In genomic region chr4:127543276-127543675, GRCm38 (mm10) we compare ENCODE assay signal across 23 mouse cellular contexts.
DNase-seq lines count a peak whose midpoint lies in the region; ATAC-seq lines count a peak whose summit lies in the region.
"Had no signal": no experiment of that assay in that cellular context is flagged by ENCODE, and none has a peak within 500 bp of the region (broad histone marks: within the 10 kb centered on the region; RNA-seq: fewer than 3 reads in every experiment).

No protein-coding gene starts in this region.

- no peak overlapping the region for H3K4me2 ChIP-seq in intestine, embryonic 16.5 days (ENCODE audit: low read depth, low read length)
- H3K4me2 ChIP-seq: hindbrain, embryonic 14.5 days; intestine, embryonic 15.5 days; kidney, embryonic 15.5 days; limb, embryonic 15.5 days; liver, embryonic 15.5 days had no signal

- H3K9me3 ChIP-seq in intestine, embryonic 16.5 days (ENCODE audit: control insufficient read depth, low read length) = no peaks in the 10 kb centered on the region
- H3K9me3 ChIP-seq: intestine, embryonic 15.5 days; kidney, embryonic 15.5 days; limb, embryonic 15.5 days; liver, embryonic 15.5 days had no signal

- no peak for DNase-seq in frontal cortex, postnatal 14 days (ENCODE audit: low spot score in 2 of 2)
- DNase-seq in brain, adult 2 months (ENCODE audit: low read depth, low spot score) = peak; percentile 85
- peak; percentile 71 for DNase-seq in layer of hippocampus, adult 9-11 months
- peak; percentile 30 to 55 for DNase-seq in left cerebral cortex, postnatal 36 days (ENCODE audit: low spot score in 2 of 2)
- no peak for DNase-seq in gastrocnemius, postnatal 25 days
- DNase-seq: adrenal gland, postnatal 10 days; cerebellum, adult 11-12 months; gastrocnemius, postnatal 10 days; heart, adult 2 months; heart, postnatal 36 days; thymus, postnatal 14 days had no signal

- no peak overlapping the region for H3K4me3 ChIP-seq in intestine, embryonic 16.5 days (ENCODE audit: low read length)
- H3K4me3 ChIP-seq: heart, adult 2 months; intestine, embryonic 15.5 days; kidney, embryonic 15.5 days; limb, embryonic 15.5 days; liver, embryonic 15.5 days; myocyte had no signal

- ATAC-seq in frontal cortex, adult (ENCODE audit: low TSS enrichment) = peak; percentile 88
- no peak for ATAC-seq in intestine, embryonic 16.5 days
- ATAC-seq: activated CD4-positive, CD25-positive, alpha-beta regulatory T cell, adult 4 months; forebrain, embryonic 16.5 days; intestine, embryonic 15.5 days had no signal

- H3K4me1 ChIP-seq in intestine, embryonic 16.5 days (ENCODE audit: control insufficient read depth, insufficient read depth, low read length) = no peaks in the 10 kb centered on the region
- H3K4me1 ChIP-seq: intestine, embryonic 15.5 days; kidney, embryonic 15.5 days; limb, embryonic 15.5 days; liver, embryonic 15.5 days had no signal

- 80% methylated on average over 2 of the region's 2 CpGs for WGBS in intestine, embryonic 16.5 days

- no peak overlapping the region for H3K27ac ChIP-seq in intestine, embryonic 16.5 days (ENCODE audit: low read length)
- H3K27ac ChIP-seq: heart, adult 2 months; hindbrain, embryonic 14.5 days; intestine, embryonic 15.5 days; kidney, embryonic 15.5 days; limb, embryonic 15.5 days; liver, embryonic 15.5 days; macrophage had no signal

- no peaks in the 10 kb centered on the region for H3K27me3 ChIP-seq in intestine, embryonic 16.5 days (replicated peaks; ENCODE audit: control insufficient read depth, insufficient read depth, low read length)
- H3K27me3 ChIP-seq: intestine, embryonic 15.5 days; kidney, embryonic 15.5 days; limb, embryonic 15.5 days; liver, embryonic 15.5 days had no signal

- no peak overlapping the region for H3K9ac ChIP-seq in intestine, embryonic 16.5 days (ENCODE audit: low read depth, low read length)
- H3K9ac ChIP-seq: hindbrain, embryonic 14.5 days; intestine, embryonic 15.5 days; kidney, embryonic 15.5 days; limb, embryonic 15.5 days; liver, embryonic 15.5 days had no signal

- H3K36me3 ChIP-seq in intestine, embryonic 16.5 days (ENCODE audit: control insufficient read depth, insufficient read depth, low read length) = no peaks in the 10 kb centered on the region
- H3K36me3 ChIP-seq: G1E; intestine, embryonic 15.5 days; kidney, embryonic 15.5 days; limb, embryonic 15.5 days; liver, embryonic 15.5 days had no signal

- intact Hi-C loops in left cerebral cortex, postnatal 36 days (cut with DNase I) = no loop called here

Comparison
In these comparisons a context has a peak if more than half of its experiments do, and no peak if none do; other contexts are left out.
1. DNase-seq: peak in brain, adult 2 months (single experiment), layer of hippocampus, adult 9-11 months (single experiment) and left cerebral cortex, postnatal 36 days (2 of 2); none in frontal cortex, postnatal 14 days (0 of 2) and gastrocnemius, postnatal 25 days (single experiment).